In genomic region chr3:82250796-82251261, GRCm38 (mm10) we compare ENCODE assay signal across 9 mouse cellular contexts.
DNase-seq lines count a peak whose midpoint lies in the region; ATAC-seq and TF ChIP-seq lines count a peak whose summit lies in the region.
"Had no signal": no experiment of that assay in that cellular context is flagged by ENCODE, and none has a peak within 500 bp of the region (broad histone marks: within the 10 kb centered on the region; RNA-seq: fewer than 3 reads in every experiment).

No protein-coding gene starts in this region.

- H3K4me2 ChIP-seq in embryonic facial prominence, embryonic 15.5 days (replicated peaks) = no peak overlapping the region
- no peak overlapping the region for H3K4me2 ChIP-seq in kidney, embryonic 16.5 days (replicated peaks; ENCODE audit: low read depth, low read length)
- no peak overlapping the region for H3K4me2 ChIP-seq in stomach, postnatal 0 days (replicated peaks; ENCODE audit: low read depth)

- ATAC-seq in embryonic facial prominence, embryonic 15.5 days (ENCODE audit: insufficient number of reproducible peaks, low FRiP score, low TSS enrichment, low read depth) = no peak
- peak; percentile 69 for ATAC-seq in kidney, embryonic 16.5 days (ENCODE audit: low FRiP score, low TSS enrichment)
- peak; percentile 45; the same call in 1 of the 2 replicates for ATAC-seq in stomach, postnatal 0 days (ENCODE audit: low FRiP score, low TSS enrichment)
- ATAC-seq in CD4-positive, CD25-positive, alpha-beta regulatory T cell, adult 4 months = no peak

- H3K27me3 ChIP-seq in embryonic facial prominence, embryonic 15.5 days = no peaks in the 10 kb centered on the region
- no peaks in the 10 kb centered on the region for H3K27me3 ChIP-seq in kidney, embryonic 16.5 days (ENCODE audit: insufficient read depth, low read length)
- no peaks in the 10 kb centered on the region for H3K27me3 ChIP-seq in stomach, postnatal 0 days (ENCODE audit: control insufficient read depth, insufficient read depth, low read length)

- intact Hi-C loops in gastrocnemius, postnatal 14 days (cut with DNase I; ENCODE audit: low total_unique reads) = no loop called here

- peak; percentile 4 for DNase-seq in gastrocnemius, postnatal 14 days
- DNase-seq in gastrocnemius, postnatal 25 days = no peak
- DNase-seq in lung, postnatal 36 days = peak; percentile 34
- no peak for DNase-seq in stomach, postnatal 0 days (ENCODE audit: low spot score)
- no peak for DNase-seq in adrenal gland, adult 2 months

- H3K4me3 ChIP-seq in embryonic facial prominence, embryonic 15.5 days (replicated peaks) = no peak overlapping the region
- H3K4me3 ChIP-seq in kidney, embryonic 16.5 days (ENCODE audit: low read length) = no peak overlapping the region
- H3K4me3 ChIP-seq in stomach, postnatal 0 days (ENCODE audit: low read depth, low read length) = no peak overlapping the region

- TF ChIP-seq CTCF in stomach, postnatal 0 days (IDR thresholded peaks at IDR 0.05; ENCODE audit: low read depth) = no peak

- no peaks in the 10 kb centered on the region for H3K9me3 ChIP-seq in embryonic facial prominence, embryonic 15.5 days (replicated peaks)
- no peaks in the 10 kb centered on the region for H3K9me3 ChIP-seq in kidney, embryonic 16.5 days (ENCODE audit: low read length)
- no peaks in the 10 kb centered on the region for H3K9me3 ChIP-seq in stomach, postnatal 0 days (ENCODE audit: control insufficient read depth, low read length)

- TF ChIP-seq EP300 in stomach, postnatal 0 days (optimal IDR thresholded peaks at IDR 0.05) = no peak

- no peak overlapping the region for H3K9ac ChIP-seq in embryonic facial prominence, embryonic 15.5 days
- H3K9ac ChIP-seq in kidney, embryonic 16.5 days (replicated peaks; ENCODE audit: low read length) = no peak overlapping the region
- no peak overlapping the region for H3K9ac ChIP-seq in stomach, postnatal 0 days (ENCODE audit: low read length)
- H3K9ac ChIP-seq: liver, embryonic 14.5 days had no signal

- WGBS in embryonic facial prominence, embryonic 15.5 days = 33% methylated on average over 3 of the region's 3 CpGs
- WGBS in kidney, embryonic 16.5 days = 59% methylated on average over 3 of the region's 3 CpGs
- WGBS in stomach, postnatal 0 days = 32% methylated on average over 3 of the region's 3 CpGs

- H3K4me1 ChIP-seq in embryonic facial prominence, embryonic 15.5 days = peaks cover 7% of the 10 kb centered on the region; the same call in 1 of the 2 replicates
- H3K4me1 ChIP-seq in kidney, embryonic 16.5 days (ENCODE audit: insufficient read depth, low read length) = peaks cover 2% of the 10 kb centered on the region; the same call in 1 of the 2 replicates
- no peaks in the 10 kb centered on the region for H3K4me1 ChIP-seq in stomach, postnatal 0 days (replicated peaks; ENCODE audit: control insufficient read depth, insufficient read depth)

- H3K27ac ChIP-seq in embryonic facial prominence, embryonic 15.5 days (replicated peaks) = peak overlapping the region; percentile 45; the same call in 1 of the 2 replicates
- peak overlapping the region; percentile 88 for H3K27ac ChIP-seq in kidney, embryonic 16.5 days (ENCODE audit: low read length)
- H3K27ac ChIP-seq in stomach, postnatal 0 days (replicated peaks) = no peak overlapping the region
- H3K27ac ChIP-seq: liver, embryonic 14.5 days had no signal

- H3K36me3 ChIP-seq in embryonic facial prominence, embryonic 15.5 days = no peaks in the 10 kb centered on the region
- no peaks in the 10 kb centered on the region for H3K36me3 ChIP-seq in kidney, embryonic 16.5 days (ENCODE audit: insufficient read depth, low read length)
- H3K36me3 ChIP-seq in stomach, postnatal 0 days (ENCODE audit: control insufficient read depth, insufficient read depth, low read length) = no peaks in the 10 kb centered on the region

Comparison
In these comparisons a context has a peak if more than half of its experiments do, and no peak if none do; other contexts are left out.
1. DNase-seq: peak in gastrocnemius, postnatal 14 days (single experiment) and lung, postnatal 36 days (single experiment); none in gastrocnemius, postnatal 25 days (single experiment), stomach, postnatal 0 days (single experiment) and adrenal gland, adult 2 months (single experiment).
2. ATAC-seq: peak in kidney, embryonic 16.5 days (single experiment) and stomach, postnatal 0 days (single experiment); none in embryonic facial prominence, embryonic 15.5 days (single experiment) and CD4-positive, CD25-positive, alpha-beta regulatory T cell, adult 4 months (single experiment).